Mouse (Mus musculus) left cerebral cortex, adult 8-10 months (tissue): ENCODE data around the gene Slc38a3. TPM values are rescaled to one million over a fixed set of nuclear protein-coding genes. Genes with fewer than 3 reads are reported as not detected.

Source experiments
- DNase-seq, 2 experiments: peaks; one replicate each; pipeline ENCODE4 v3.0.0; 2022; ENCODE audit warnings: low spot score in 2 of 2
- total RNA-seq, 4 experiments: library from RNA; stranded (reverse); gene quantifications; 2 replicates each; pipeline ENCODE4 v1.2.4; 2022

The Slc38a3 gene
- total RNA-seq, 4 experiments from 2014 or later: 82.5 to 94.5 (median 86.9) TPM

DNA sequence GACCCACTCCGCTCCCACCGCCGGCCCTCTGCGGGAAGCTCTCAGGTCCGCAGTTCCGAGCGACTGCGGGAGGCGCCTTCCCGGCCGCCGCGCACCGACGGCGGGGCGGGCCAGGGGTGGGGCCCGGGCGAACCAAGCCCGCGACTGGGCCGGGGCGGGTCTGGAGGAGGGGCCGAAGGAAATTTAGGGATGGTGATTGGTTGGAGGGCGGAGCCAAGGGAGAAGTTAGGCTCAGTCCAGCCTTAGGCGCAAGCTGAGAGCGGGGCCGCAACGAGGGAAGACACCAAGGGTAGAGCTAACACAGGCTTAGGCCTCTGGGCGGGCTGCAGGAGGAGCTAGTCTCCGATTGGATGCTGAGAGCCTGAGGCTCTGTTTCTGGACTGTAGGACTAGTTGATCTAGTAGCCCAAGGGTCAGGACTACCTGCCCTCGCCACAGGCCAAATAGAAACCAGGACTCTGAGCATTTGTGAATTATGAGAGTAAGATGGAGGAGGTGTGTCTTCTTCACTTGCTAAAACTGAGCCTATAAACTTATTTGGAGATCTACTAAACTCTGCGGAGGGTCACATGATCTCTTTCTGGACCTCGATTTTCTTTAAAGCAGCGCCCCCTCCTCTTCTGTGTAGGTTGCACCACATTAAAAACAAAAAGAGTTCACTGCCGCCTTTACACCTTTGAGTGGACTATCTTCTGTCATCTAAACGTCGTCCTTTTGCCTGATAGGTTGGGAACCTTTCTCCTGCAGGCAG lies 33.9 kb downstream of the Slc38a3 start, which contains the start of gene Gnai2:
Gene Gnai2, minus strand, starts transcription at position 89 of the 750 bp plus-strand sequence.
- peak; percentile 81 to 93 for DNase-seq

DNA sequence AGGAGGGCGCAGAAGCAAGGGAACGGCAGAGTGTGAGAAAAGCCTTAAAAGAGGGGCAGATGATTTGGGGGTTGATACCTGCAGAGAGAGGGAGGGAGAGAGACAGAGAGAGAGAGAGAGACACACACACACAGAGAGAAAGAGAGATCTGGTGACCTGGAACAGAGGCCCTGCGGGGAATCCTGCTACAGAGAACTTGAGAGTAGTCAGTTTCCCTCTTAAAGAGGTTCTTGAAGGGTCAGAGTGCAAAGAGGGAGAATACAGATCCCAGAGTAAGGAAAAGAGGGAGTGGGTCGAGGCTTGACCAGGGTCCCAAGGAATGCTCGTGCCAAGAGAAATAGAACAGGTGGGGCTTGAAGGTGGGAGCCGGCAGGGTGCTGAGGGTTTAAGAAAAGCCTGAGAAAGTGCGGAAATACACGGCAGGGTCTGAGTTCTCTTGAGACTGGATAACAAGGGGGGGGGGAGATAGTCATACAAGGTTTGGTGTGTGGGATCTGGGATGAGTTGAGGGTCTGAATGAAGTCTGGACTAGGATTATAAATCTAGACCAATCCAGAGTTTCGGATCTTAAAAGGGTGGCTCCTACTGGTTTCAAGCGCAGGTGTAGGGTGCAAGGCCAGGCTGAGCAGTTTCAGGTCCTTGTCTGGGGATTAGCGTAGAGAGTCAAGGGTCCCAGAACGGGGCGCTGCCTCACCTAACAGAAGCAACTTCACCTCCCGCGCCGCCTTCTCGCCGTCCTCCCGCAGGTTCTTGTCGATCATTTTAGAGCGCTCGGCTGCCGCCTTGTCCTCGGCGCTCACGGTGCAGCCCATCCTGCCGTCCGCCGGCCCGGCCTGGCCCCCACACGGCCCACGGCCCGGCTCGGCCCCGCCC lies 34.7 kb downstream of the Slc38a3 start:
- DNase-seq: no peak

DNA sequence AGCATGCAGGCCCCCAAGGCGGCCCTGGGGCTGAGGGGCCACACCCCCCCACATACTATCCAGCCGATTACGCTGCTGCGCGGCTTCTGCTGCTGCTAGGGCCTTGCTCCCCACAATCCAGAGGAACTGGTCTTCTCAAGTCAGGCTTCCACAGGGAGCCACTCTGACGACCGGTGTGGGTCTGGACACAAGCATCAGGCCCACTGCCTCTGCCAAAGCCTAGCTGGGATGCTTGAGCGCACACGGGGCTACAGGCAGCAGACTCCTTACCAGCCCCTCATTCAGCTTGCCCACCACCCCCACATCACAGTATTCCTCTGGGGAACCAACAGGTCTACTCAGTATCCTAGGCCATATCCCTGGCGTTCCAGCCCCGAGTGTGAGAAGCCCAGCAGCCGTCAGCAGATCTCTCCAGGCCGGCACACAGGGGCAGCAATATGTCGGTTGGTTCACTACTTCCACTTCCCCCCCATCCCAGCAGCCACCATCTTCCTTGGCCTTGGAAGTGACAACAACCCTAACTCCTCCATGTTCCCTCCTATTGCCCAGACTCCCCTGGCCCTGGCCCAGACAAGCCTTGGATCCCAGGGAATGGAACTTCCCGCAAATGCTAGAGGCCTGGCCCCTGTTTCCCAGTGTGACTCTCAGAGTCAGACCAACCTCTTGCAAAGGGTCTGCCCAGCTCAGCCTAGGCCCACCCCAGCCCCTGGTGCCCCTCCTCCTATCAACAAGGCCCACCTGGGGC lies 35.5 kb downstream of the Slc38a3 start:
- DNase-seq: no peak

DNA sequence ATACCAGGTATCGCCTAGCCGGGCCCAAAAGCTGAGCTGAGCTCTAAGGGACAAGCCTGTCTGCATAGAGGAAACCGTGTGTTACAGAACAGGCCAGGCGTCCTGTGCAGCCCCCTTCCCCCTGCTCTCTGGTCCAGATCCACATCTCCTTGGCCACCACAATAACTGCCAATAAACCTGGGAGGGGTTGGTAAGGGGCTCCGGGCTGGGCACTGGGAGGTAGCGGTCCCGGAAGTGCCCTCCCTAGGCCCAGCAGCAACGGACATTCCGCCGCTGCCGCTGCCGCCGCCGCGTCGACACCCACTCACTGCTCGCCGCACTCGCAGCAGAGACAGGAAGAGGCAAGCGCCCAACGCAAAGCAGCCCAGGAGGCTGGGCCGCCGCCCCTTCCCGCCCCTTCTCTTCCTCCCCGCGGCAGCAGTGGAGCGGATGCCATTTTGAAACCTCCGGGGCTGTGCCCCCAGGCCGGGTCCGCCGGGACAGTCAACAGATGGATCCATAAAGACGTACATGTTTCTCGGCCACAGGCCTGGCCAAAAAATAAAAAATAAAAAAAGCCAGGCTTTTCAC lies 36.2 kb downstream of the Slc38a3 start:
- peak in 1 of 2 experiments; percentile 74 for DNase-seq

DNA sequence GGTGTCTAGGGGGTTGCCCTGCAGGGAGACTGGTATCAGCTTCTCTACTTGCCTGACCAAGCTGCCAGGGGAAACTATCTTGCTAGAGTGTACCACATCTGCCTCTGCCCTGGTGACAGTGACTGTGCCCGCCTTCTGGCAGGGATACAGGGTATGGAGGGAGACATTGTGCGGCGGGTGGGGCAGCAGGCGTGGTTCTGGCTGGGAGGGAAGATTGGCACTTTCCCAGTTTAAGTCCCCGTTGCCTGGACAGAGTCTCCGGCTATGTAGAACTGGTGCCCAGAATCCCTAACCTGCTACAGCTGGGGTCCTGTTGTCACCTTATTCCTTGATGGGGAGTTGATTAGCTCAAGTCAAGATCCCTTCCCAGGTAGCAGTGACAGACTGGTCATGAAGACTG lies 36.9 kb downstream of the Slc38a3 start:
- no peak for DNase-seq

DNA sequence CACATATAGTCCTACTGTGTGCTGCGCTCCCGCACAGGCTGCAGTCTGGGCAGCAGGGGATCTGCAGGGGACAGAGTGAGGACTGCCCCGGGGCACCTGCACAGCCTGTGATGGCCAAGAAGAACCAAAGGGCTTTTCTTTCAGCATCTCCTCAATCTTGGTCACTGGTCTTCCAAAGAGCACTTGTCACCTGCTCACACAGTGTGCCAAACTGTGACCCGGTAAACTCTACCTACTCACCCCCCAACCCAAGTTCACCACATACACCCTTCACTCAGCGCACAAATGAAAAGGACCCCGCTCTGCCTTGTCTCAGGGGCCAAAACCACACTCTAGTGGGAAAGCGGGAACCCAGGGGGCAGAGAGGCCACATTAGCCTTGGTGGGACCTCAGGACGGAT lies 37.5 kb downstream of the Slc38a3 start:
- DNase-seq: no peak

DNA sequence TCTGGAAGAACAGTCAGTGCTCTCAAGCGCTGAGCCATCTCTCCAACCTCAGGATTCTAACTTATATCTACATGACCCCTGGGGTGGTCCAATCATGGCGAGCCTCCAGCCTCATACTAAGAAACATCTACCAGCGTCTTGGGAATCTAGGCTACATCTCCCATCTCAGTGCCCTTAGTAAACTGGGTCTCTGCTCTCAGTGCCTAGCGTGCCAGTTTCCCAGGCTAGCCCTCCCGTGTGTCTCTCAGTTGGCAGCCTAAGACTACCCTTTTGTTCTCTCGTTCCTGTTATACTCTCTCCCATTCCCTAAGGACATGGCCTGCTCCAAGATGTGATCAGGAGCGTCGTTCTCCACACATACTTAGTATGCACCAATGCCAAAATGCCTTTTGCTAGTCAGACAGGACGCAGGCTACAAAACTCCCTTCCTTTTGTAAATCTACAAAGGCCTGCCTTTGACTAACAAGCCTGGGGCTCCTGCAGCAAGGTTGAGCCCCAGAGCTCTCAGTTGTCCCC lies 38.0 kb downstream of the Slc38a3 start:
- DNase-seq: no peak

DNA sequence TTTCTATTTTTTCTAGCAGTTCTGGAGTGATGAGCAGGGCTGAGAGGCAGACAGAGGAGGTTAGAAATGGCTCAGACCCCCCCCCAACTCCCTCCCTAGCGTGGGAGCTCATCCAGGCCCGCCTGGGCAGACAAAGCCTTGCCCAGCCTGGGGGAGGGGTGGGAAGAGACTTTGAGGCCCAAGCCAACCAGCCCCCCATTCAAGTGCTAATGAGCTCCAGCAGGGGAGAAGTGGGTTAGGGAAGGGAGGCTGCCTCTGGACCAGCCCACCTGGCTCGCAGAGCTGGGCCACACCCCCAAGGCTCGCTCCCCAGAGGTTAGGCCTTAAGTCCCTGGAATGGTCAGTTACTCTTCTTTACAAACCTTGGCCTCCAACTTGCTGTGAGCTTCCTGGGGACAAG lies 38.8 kb downstream of the Slc38a3 start:
- peak in 1 of 2 experiments; percentile 64 for DNase-seq

DNA sequence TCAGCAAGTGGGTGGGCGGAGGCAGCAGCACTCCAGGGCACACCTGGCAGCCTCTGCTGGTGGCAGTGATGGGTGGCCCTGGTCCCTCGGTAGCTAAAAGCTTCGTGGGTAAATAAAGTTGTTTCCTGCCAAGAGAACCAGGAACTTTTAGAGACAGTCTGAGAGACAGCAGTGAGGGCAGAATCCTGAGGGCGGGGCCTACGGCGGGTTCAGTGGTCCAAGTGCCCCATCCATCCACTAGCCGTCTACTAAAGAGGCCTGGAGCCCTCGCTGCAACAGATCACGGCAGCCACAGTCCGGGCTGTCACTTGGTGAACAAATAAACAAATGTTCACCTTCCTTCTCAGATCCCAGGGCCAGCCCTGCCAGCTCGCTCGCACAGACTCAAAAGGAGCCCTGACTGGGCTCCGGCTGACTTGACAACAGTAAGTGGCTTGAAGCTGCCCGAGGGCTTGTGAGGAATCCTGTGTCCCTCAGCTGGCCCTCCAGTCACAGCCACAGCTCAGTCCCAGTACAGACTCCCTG lies 39.4 kb downstream of the Slc38a3 start:
- no peak for DNase-seq

DNA sequence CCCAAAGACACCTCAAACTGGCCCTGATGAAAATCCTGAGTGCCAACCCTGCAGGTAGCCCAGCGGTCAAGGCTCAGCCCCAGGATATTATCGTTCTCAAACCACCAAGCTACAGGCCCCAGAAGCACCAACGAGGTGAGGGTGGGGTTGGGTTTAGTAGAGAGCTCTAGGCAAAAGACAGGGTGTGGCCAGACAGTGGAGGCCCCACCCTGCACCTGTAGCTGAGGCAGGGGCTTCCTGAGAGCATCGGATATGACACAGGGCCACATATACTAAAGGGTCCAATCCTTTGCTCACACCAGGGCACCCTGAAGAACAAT lies 40.0 kb downstream of the Slc38a3 start:
- no peak for DNase-seq

DNA sequence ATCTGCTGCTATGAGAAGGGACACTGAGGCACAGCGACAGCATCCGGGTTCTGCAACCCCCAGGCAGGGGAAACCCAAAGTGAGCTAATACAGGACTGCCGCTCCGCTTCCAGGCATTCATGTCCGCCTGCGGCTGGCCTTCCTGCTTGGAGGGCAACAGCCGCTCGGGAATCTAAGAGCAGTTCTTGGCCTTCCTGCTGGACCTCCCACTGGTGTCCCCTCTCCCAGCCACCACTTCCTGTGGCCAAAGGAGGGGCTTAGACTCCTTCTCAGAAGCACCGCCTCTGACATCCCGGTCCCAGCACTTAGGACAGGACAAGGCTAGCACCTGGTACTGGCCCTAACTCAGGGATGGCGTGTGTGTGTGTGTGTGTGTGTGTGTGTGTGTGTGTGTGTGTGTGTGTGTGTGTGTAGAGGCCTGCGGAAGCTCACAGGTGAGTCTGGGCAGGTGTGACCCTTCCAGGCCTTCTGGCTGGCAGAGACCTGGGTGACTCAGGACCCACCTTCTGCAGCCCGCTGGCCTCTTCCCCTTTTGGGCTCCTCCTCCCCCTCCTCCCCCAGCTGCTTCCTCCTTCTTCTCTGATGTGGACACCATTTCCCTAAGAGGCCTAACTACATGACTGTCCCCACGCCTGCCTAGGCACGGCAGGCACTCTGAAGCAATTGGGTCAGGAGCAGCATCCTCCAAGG lies 40.5 kb downstream of the Slc38a3 start:
- DNase-seq: no peak

DNA sequence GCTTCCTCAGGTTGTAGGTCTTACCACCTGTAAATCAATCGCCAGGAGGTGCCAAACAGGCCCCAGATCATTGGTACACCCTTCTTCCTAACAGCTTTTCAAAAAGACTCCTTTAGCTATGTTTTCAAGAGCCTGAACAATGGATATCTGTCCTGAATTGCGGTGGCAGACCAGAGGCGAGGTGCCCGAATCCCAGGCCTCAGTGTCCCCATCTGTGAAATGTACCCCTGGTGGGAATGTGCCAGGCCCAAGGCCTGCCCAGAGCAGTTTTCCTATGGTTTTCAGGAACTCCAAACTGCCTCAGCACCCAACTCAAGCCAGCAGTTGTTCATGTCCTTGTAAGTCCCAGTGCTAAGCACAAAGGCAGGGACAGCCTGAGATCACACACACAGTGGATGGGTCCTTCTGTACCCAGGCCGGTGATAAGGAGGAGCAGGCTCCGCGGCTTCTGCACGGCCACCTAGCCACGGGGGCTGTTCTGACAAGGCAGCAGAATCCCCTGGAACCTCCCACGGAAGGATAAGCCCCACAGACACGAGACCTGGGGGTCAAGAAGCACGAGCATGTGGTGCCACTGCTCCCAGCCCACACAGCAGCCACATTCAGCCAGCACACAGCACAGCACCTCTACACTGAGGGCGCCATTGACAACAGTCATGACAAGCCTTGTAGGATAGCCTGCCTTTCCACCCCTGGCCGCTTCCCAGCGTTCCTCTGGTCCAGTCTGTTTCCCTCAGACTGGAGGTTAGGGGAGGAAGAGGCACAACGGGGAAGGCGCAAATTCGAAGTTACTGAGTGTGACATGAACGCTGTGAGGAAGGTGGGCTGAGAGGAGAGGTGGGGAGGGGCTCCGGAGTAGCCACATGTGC lies 41.7 kb downstream of the Slc38a3 start:
- no peak for DNase-seq

DNA sequence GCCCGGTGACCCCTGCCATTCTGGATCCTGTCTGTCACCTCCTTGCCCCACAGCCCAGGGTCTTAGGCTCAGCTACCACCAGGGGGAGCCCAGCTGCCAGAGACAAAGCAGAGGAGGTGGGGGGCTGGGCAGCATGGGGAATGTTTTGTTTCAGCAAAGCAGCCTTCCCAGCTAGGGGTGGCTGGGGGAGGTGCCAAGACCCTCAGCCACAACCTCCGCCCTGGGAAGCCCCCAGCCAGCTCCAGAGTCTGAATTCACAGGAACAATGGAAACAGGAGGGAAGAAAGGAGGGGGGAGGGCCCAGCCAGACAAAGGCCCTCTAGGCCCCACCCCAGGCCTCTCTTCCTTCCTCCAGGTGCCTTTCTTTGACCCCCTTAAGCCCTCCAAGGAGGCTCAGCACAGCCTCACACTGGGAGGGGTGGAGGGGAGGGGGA lies 42.5 kb downstream of the Slc38a3 start:
- DNase-seq: no peak

DNA sequence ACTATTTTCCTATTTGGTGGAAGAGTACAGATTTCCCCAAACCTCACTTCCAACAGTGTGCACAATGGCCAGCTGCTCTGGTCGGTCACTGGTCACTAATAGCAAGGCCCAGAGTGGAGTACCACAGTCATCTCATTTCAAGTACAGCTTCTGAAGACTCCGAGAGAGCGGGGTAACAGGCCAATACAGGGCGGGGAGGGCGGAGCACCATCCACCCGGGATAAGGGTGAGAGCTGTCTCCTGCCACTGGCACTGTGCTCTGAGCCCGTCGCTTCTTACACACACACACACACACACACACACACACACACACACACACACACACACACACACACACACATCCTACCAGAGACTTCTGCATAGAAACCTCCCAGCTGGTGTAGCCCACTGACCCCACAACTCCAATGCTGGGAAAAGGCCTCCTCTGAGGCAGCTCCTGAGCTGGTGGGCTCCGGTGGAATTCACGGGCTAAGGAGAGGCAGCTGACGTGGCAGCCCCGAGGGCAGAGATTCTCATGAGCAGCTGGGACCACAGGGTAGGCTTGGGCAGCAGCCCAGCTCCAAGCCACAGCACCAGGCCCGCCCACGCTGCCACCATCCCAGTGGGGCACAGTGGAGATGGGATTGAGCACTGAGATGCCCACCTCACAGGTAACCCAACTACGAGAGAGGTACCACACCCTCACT lies 43.0 kb downstream of the Slc38a3 start:
- no peak for DNase-seq

DNA sequence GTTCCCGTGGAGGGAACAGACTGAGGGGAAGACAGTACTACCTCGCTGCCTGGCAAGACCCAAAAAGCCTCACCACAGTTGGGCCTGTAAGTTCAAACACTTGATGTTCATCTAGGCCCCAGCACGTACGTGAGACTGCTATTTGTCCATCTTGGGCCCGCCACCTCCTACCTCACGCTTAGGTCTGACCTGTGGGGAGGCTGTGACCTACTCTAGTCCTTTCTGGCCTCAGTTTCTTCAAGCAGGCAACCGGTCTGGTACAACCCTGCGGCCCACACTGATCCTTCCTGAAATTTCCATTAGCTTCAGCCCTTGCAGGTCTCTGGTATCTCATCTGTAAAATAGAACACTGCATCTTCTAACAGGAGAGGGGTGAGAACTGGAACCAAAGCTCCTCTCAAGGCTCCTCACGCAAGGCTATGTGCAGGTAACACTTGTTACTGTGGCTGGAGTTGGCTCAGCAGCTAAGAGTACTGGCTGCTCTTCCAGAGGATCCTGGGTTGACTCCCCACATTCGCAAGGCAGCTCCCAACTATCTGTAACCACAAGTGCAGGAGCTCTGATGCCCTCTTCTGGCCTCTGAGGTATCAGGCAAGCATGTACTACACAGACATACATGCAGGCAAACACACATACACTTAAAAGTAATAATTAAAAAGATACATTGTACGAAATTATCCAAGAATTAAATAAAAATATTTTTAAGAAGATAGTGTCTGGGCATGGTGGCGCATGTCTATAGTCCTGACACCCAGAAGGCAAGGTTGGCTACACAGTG lies 43.8 kb downstream of the Slc38a3 start:
- no peak for DNase-seq

DNA sequence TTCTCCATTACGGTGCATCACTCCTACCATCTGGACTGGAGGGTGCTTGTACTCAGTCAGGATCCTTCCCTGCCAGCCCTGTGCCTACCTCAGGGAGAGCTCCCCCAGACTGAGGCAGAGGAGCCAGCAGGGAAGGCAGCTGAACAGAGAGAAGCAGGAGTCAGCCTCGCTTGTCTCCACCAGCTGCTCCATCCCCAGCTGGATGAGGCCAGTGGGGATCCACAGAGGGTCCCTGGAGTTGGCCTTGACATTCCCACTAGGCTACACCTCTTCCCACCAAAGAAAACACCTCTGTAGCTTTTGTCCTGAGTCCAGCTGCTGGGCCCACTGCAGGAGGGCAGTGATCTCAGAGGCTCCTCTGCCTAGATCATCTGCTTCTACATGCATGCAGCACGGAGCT lies 44.4 kb downstream of the Slc38a3 start:
- no peak for DNase-seq

DNA sequence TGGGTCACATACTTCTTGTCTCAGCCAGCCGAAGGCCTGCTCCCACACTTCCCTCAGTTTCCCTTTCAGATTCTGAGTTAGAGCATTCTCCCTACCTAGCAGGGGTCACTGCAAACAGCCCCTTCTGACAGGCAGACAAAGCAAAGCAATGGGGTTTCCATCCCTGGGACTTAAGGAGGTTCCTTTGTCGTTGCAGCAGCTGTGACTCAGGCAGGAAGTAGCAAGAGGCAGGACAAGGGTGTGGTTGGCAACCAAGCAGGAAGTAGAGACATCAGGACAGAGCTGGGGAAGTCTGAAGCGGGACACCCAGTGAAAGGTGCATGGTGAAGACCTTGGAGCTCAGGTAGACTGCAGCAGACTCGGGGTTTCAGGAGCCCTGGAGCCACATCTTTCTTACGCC lies 44.8 kb downstream of the Slc38a3 start:
- DNase-seq: no peak

DNA sequence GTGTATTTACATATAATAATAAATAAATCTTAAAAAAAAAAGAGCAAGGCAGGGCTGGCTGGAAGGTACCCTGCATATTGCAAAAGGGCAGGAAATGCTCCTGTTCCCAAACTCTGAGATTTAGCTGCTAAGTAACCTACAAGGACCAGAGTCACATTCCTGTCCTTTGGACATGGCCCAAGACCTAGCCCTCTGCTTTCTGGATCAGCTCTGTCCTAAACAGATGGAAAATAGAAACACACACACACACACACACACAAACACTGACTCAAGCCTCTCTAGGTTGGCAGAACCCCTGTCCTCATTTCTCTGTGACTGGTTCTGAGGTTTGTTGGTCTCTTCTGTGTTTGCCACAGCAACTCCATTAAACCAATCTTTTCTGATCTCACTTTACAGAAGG lies 48.4 kb downstream of the Slc38a3 start:
- DNase-seq: no peak
